Mouse (Mus musculus): ENCODE measurements around the gene Cc2d1a. TPM values are rescaled to one million over a fixed set of nuclear protein-coding genes. Genes with fewer than 3 reads are reported as not detected.

Gene Cc2d1a
- total and polyA plus RNA-seq, 2 experiments from 2014 or later: 48.4 to 70.1 TPM

DNA sequence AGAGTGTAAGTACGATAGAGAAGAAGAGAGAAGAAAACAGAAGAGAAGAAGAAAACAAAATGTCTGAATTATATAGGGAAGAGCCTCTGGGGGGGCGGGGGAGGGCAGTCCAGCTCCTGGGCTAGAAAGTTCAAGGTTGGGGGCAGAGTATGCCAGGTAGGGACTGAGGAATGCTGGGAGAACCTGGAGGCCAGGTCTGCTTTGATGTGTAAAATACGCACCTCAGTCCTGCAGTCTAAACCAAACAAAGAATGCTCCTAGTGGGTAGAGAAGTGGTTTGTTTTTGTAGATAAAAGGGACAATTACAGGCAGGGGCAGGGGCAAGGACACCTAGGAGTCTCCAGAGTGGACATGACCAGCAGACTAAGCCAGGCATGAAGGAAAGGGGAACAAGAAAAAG is 29.7 kb upstream of the Cc2d1a start:
- no peaks in the 10 kb centered on the region for H3K27me3 ChIP-seq (ENCODE audit: insufficient read depth, low read length)
- H3K4me3 ChIP-seq (ENCODE audit: low read depth, low read length): no peak overlapping the region
- 92% methylated on average over 3 of the region's 3 CpGs for WGBS
- H3K9ac ChIP-seq: no peak overlapping the region
- H3K27ac ChIP-seq (ENCODE audit: low read depth, low read length): no peak overlapping the region
- ATAC-seq: no peak
- H3K36me3 ChIP-seq (ENCODE audit: insufficient read depth): peaks cover 33% of the 10 kb centered on the region
- no peak overlapping the region for H3K4me2 ChIP-seq (ENCODE audit: low read depth)
- no peak for DNase-seq
- H3K4me1 ChIP-seq (ENCODE audit: insufficient read depth): peaks cover 26% of the 10 kb centered on the region
- H3K9me3 ChIP-seq (ENCODE audit: low read length): no peaks in the 10 kb centered on the region
- no peak for TF ChIP-seq CTCF (IDR thresholded peaks at IDR 0.05; ENCODE audit: low read depth)

DNA sequence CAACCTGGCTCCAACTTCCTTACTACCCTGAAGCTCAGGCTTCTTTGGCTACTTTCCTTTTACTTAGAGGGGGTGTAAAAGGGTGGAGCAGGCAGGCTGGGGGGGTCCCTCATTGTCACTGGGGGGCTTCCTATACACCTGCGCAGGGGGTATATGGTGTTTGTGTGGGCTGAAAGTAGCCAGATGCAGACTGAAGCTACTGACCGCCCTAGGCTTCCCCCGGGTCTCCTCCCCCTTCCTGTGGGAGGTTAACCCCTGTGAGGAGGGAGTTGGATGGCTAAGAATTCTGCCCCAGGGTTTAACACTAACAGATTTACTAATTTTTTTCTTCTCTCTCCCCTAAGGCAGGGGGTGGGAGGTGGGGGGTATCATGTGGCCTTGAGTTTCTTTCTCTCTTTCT is 28.8 kb upstream of the Cc2d1a start:
- H3K4me1 ChIP-seq (ENCODE audit: insufficient read depth): peaks cover 21% of the 10 kb centered on the region

DNA sequence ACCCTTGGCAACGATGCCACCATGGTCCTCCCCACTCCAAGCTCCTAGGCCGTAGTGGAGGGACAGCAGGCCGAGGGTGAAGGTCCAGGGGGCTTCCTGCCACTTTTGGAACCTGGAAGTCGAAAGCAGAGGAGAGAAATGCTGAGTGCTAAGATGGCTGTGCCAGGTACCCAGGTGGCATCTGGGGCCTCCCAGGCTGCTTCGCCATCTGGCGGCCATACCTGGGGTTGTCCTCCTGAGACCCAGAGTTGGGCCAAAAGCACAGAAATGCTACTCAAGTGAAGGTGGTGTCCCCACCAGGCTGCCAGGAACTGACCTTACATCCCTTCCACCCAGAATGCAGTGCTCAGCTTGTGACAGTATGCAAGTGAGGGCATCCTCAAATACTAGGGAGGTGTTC is 26.1 kb upstream of the Cc2d1a start:
- Histone ChIP-seq H3K27me3 (ENCODE audit: insufficient read depth, low read length) (no peaks in the 10 kb centered on the region), H3K4me2 (ENCODE audit: low read depth) (no peak overlapping the region), H3K36me3 (ENCODE audit: insufficient read depth) (peaks cover 50% of the 10 kb centered on the region), H3K4me1 (ENCODE audit: insufficient read depth) (no peaks in the 10 kb centered on the region), H3K9me3 (ENCODE audit: low read length) (no peaks in the 10 kb centered on the region), H3K27ac (ENCODE audit: low read depth, low read length) (no peak overlapping the region), H3K4me3 (ENCODE audit: low read depth, low read length) (no peak overlapping the region), H3K9ac (no peak overlapping the region)
- DNase-seq (no peak), ATAC-seq (no peak)
- 80% methylated on average over 6 of the region's 6 CpGs for WGBS
- peak; percentile 45 for TF ChIP-seq CTCF (IDR thresholded peaks at IDR 0.05; ENCODE audit: low read depth)

More for the DNA sequence above, 28.8 kb upstream of the Cc2d1a start:
- Histone ChIP-seq H3K27ac (ENCODE audit: low read depth, low read length) (no peak overlapping the region), H3K4me3 (ENCODE audit: low read depth, low read length) (no peak overlapping the region), H3K27me3 (ENCODE audit: insufficient read depth, low read length) (no peaks in the 10 kb centered on the region), H3K4me2 (ENCODE audit: low read depth) (no peak overlapping the region), H3K9ac (no peak overlapping the region), H3K9me3 (ENCODE audit: low read length) (no peaks in the 10 kb centered on the region), H3K36me3 (ENCODE audit: insufficient read depth) (peaks cover 42% of the 10 kb centered on the region)
- DNase-seq (no peak), ATAC-seq (no peak)
- TF ChIP-seq CTCF (IDR thresholded peaks at IDR 0.05; ENCODE audit: low read depth): no peak
- 51% methylated on average over 3 of the region's 3 CpGs for WGBS

DNA sequence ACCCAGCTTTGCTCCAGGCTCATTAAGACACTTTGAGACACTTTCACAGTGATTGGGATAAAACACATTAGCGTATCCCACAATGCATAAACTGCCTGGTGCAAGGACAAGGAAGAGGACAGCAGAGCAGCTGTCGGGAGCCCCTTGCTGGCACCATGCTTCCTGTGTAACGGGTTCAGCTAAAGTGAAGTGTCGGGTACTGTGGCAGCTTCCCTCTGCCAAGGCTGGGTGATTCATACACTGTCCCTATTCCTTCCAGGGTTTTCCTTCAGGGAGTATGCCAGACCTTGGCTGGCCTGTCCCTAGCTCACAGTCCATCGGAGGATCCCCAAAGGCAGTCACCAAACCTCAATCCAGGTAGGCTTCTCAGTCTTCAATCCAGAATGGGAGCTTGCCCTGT is 22.4 kb upstream of the Cc2d1a start:
- H3K27ac ChIP-seq (ENCODE audit: low read depth, low read length): no peak overlapping the region
- DNase-seq: no peak
- no peaks in the 10 kb centered on the region for H3K4me1 ChIP-seq (ENCODE audit: insufficient read depth)
- H3K36me3 ChIP-seq (ENCODE audit: insufficient read depth): peaks cover 36% of the 10 kb centered on the region
- H3K9me3 ChIP-seq (ENCODE audit: low read length): no peaks in the 10 kb centered on the region
- no peak for TF ChIP-seq CTCF (IDR thresholded peaks at IDR 0.05; ENCODE audit: low read depth)
- 77% methylated on average over 5 of the region's 5 CpGs for WGBS
- no peak for ATAC-seq
- H3K4me3 ChIP-seq (ENCODE audit: low read depth, low read length): no peak overlapping the region
- H3K4me2 ChIP-seq (ENCODE audit: low read depth): no peak overlapping the region
- no peak overlapping the region for H3K9ac ChIP-seq
- no peaks in the 10 kb centered on the region for H3K27me3 ChIP-seq (ENCODE audit: insufficient read depth, low read length)

DNA sequence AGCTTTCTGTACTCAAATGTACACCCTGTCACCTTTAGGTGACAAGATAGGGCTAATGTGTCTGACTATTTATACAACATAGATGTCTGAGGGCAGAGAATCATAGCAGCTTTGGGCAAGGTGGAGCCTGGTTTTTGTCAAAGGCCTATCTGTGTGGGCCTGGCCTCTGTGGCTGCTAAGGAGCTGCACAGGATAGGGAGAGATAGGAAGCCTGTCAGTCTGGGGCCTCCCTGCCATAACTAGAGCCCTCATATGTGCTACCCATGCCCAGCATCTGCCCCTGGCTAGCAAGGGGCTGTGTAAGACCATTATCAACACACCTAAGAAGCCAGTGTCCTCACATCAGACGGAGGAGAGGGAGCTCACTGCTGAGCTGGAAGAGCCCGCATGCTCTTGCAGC is 20.0 kb upstream of the Cc2d1a start:
- no peaks in the 10 kb centered on the region for H3K27me3 ChIP-seq (ENCODE audit: insufficient read depth, low read length)
- H3K4me3 ChIP-seq (ENCODE audit: low read depth, low read length): no peak overlapping the region
- ATAC-seq (no peak), DNase-seq (no peak)
- no peaks in the 10 kb centered on the region for H3K9me3 ChIP-seq (ENCODE audit: low read length)
- no peak overlapping the region for H3K9ac ChIP-seq
- WGBS: 91% methylated on average over 2 of the region's 2 CpGs
- no peak for TF ChIP-seq CTCF (IDR thresholded peaks at IDR 0.05; ENCODE audit: low read depth)
- peaks cover 23% of the 10 kb centered on the region for H3K36me3 ChIP-seq (ENCODE audit: insufficient read depth)
- no peak overlapping the region for H3K4me2 ChIP-seq (ENCODE audit: low read depth)
- H3K27ac ChIP-seq (ENCODE audit: low read depth, low read length): no peak overlapping the region
- no peaks in the 10 kb centered on the region for H3K4me1 ChIP-seq (ENCODE audit: insufficient read depth)

DNA sequence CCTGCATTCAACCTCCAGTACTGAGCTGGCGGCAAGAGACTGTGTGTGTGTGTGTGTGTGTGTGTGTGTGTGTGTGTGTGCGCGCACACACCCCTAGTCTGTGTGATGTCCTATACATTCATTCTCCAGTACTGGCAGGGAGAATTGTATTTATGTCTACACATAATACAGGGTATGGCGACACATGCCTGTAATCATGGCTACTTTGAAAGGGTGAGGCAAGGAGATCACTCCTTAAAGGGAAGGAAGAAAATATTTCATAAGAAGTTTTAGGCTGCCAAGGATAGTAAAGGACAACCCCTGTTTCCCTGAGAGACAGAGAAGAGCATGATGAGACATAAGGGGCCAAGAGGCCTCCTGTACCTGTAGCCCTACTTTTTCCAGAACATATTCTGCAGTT is 9.9 kb upstream of the Cc2d1a start:
- no peak overlapping the region for H3K9ac ChIP-seq
- H3K4me3 ChIP-seq (ENCODE audit: low read depth, low read length): no peak overlapping the region
- no peaks in the 10 kb centered on the region for H3K4me1 ChIP-seq (ENCODE audit: insufficient read depth)
- peaks cover 13% of the 10 kb centered on the region; the same call in 1 of the 2 replicates for H3K36me3 ChIP-seq (ENCODE audit: insufficient read depth)
- no peaks in the 10 kb centered on the region for H3K27me3 ChIP-seq (ENCODE audit: insufficient read depth, low read length)
- WGBS: 94% methylated on average over 4 of the region's 4 CpGs
- ATAC-seq (no peak), DNase-seq (no peak)
- H3K9me3 ChIP-seq (ENCODE audit: low read length): no peaks in the 10 kb centered on the region
- H3K4me2 ChIP-seq (ENCODE audit: low read depth): no peak overlapping the region
- no peak overlapping the region for H3K27ac ChIP-seq (ENCODE audit: low read depth, low read length)
- no peak for TF ChIP-seq CTCF (IDR thresholded peaks at IDR 0.05; ENCODE audit: low read depth)

DNA sequence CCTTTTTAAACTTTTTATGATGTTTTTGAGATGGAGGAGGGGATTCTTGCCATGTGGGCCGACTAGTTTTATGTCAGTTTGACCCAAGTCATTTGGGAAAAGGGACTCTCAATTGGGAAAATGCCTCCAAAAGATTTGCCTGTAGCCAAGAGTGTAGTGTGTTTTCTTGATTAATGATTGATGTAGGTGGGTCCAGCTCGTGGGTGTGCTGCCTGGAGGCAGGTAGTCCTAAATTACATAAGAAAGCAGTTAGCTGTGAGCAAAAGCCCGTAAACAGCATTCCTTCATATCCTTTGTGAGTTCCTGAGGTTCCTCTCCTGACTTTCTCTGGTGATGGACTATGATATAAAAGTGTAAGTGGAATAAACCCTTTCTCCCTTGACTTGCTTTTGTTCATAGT is 1.4 kb upstream of the Cc2d1a start:
- H3K4me1 ChIP-seq (ENCODE audit: insufficient read depth): peaks cover 18% of the 10 kb centered on the region
- no peaks in the 10 kb centered on the region for H3K27me3 ChIP-seq (ENCODE audit: insufficient read depth, low read length)
- H3K9me3 ChIP-seq (ENCODE audit: low read length): no peaks in the 10 kb centered on the region
- DNase-seq (no peak), ATAC-seq (no peak)
- WGBS: 82% methylated on average over 3 of the region's 3 CpGs
- no peak overlapping the region for H3K4me3 ChIP-seq (ENCODE audit: low read depth, low read length)
- H3K4me2 ChIP-seq (ENCODE audit: low read depth): no peak overlapping the region
- no peak overlapping the region for H3K27ac ChIP-seq (ENCODE audit: low read depth, low read length)
- no peak overlapping the region for H3K9ac ChIP-seq
- H3K36me3 ChIP-seq (ENCODE audit: insufficient read depth): peaks cover 8% of the 10 kb centered on the region; the same call in 1 of the 2 replicates
- no peak for TF ChIP-seq CTCF (IDR thresholded peaks at IDR 0.05; ENCODE audit: low read depth)

DNA sequence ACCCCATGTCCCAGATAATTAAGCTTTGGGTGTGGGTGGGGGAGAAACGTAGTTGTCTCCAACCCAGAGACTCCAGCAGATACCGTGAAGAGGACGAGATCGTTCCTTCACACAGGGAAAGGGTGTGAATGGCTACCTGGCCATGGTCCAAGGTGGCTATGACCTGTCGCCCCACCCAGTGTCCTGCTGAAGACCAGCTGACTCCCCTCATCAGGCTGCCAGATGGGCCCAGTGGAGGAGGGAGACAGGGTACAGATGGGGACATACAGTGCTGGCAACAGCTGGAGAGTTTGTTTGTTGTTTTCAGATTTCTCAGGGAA is 755 bp upstream of the Cc2d1a start:
- no peak for DNase-seq
- TF ChIP-seq CTCF (IDR thresholded peaks at IDR 0.05; ENCODE audit: low read depth): no peak
- no peaks in the 10 kb centered on the region for H3K27me3 ChIP-seq (ENCODE audit: insufficient read depth, low read length)
- 85% methylated on average over 5 of the region's 5 CpGs for WGBS
- H3K4me2 ChIP-seq (ENCODE audit: low read depth): peak overlapping the region; percentile 88
- H3K36me3 ChIP-seq (ENCODE audit: insufficient read depth): peaks cover 15% of the 10 kb centered on the region
- H3K9ac ChIP-seq: no peak overlapping the region
- no peak for ATAC-seq
- H3K4me3 ChIP-seq (ENCODE audit: low read depth, low read length): peak overlapping the region; percentile 63; the same call in 1 of the 2 replicates
- H3K9me3 ChIP-seq (ENCODE audit: low read length): no peaks in the 10 kb centered on the region
- H3K27ac ChIP-seq (ENCODE audit: low read depth, low read length): no peak overlapping the region
- H3K4me1 ChIP-seq (ENCODE audit: insufficient read depth): peaks cover 18% of the 10 kb centered on the region
